Mouse (Mus musculus) embryonic fibroblast, embryonic 13.5 days (primary cell): ENCODE measurements at regions not wholly inside any gene's neighbourhood (a gene's known extent, or its start where the extent isn't known, plus 50 kb on each side); places are given as distances from the start of the nearest gene placed in this dataset.

ENCODE experiments used
- H3K27ac ChIP-seq: 2 replicates; pipeline ENCODE4 v1.5.1; 2012; ENCODE audit warnings: low read length, control low read depth, inconsistent platforms; ENCODE audit not compliant: insufficient read depth
- H3K4me1 ChIP-seq: 2 replicates; pipeline ENCODE4 v1.6.1; 2011; ENCODE audit warnings: low read length; ENCODE audit not compliant: control insufficient read depth, insufficient read depth
- H3K4me3 ChIP-seq: 2 replicates; pipeline ENCODE4 v1.5.1; 2011; ENCODE audit warnings: mild to moderate bottlenecking, control low read depth, low read length; ENCODE audit not compliant: insufficient read depth
- CTCF ChIP-seq: IDR thresholded peaks from 2 replicates; pipeline ENCODE4 v1.5.1; 2011; ENCODE audit warnings: mild to moderate bottlenecking, control low read depth, low read length, moderate library complexity, borderline replicate concordance; ENCODE audit not compliant: insufficient read depth
- POLR2A ChIP-seq: IDR thresholded peaks from 2 replicates; pipeline ENCODE4 v1.6.1; 2011; ENCODE audit warnings: low read depth, mild to moderate bottlenecking, control low read depth, low read length, moderate library complexity

GRCm38 (mm10) chr11:84676377-84677078, 142.8 kb downstream of the Mrm1 start:
- Histone ChIP-seq H3K4me1 (no peaks in the 10 kb centered on the region), H3K4me3 (no peak overlapping the region), H3K27ac (no peak overlapping the region)
- TF ChIP-seq POLR2A (no peak), CTCF (no peak)

- H3K4me3 ChIP-seq = no peak overlapping the region
- no peak overlapping the region for H3K27ac ChIP-seq
- no peaks in the 10 kb centered on the region for H3K4me1 ChIP-seq
- TF ChIP-seq POLR2A = no peak
Observed at GRCm38 (mm10) chr11:84672841-84673473, 146.4 kb downstream of the Mrm1 start.

DNA sequence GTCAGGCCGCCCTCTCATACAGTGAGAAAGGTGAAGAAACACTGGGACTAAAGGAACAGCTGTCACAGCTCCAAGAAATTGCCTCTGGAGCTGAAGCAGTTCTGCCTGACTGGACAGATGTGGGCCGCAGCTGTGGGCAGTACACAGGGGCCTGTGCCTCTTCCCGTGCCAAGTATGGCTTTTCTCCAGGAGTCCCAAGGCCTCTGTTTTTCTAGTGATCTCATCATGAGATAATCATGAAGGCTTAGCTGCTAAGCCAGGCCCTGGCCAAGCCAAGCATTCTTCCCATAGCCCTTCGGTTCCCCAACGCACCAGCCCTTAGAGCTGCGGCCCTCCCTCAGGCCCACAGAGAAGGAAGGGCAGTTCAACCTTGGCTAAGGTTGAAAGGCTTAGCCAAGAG, 146.2 kb upstream of the Lhx1 start:
- H3K4me1 ChIP-seq = no peaks in the 10 kb centered on the region
- TF ChIP-seq CTCF = no peak
- no peak for TF ChIP-seq POLR2A
- no peak overlapping the region for H3K27ac ChIP-seq
- no peak overlapping the region for H3K4me3 ChIP-seq

DNA sequence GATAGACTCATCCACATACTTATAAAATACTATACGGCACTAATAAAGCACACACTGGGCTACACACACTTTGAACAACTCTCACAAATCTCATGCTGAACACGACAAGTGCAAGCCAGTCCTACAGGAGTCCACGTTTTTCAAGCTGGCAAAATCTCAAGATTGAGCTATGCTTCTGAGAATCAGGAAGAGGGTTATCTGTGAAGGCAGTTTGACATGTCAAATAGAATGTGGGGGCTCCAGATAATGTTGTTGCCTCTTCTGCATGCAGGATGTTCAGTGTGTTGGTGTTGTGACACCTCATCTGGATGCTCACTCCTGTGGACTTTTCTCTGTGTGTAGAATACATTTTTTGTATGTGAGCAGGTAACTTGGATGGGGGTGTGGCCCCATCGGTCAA, 142.4 kb upstream of the Lhx1 start:
- Histone ChIP-seq H3K4me3 (no peak overlapping the region), H3K4me1 (no peaks in the 10 kb centered on the region), H3K27ac (no peak overlapping the region)
- TF ChIP-seq CTCF (no peak), POLR2A (no peak)

GRCm38 (mm10) chr11:84664258-84664657, 138.9 kb upstream of the Lhx1 start:
- no peak overlapping the region for H3K27ac ChIP-seq
- no peaks in the 10 kb centered on the region for H3K4me1 ChIP-seq
- TF ChIP-seq POLR2A (no peak), CTCF (no peak)
- H3K4me3 ChIP-seq = no peak overlapping the region

GRCm38 (mm10) chr11:84661981-84662380, 136.6 kb upstream of the Lhx1 start:
- H3K27ac ChIP-seq = no peak overlapping the region
- H3K4me3 ChIP-seq = no peak overlapping the region
- no peaks in the 10 kb centered on the region for H3K4me1 ChIP-seq
- TF ChIP-seq CTCF (no peak), POLR2A (no peak)

- H3K4me3 ChIP-seq = no peak overlapping the region
- no peaks in the 10 kb centered on the region for H3K4me1 ChIP-seq
- no peak for TF ChIP-seq POLR2A
- TF ChIP-seq CTCF = no peak
- no peak overlapping the region for H3K27ac ChIP-seq
Observed at GRCm38 (mm10) chr11:84660877-84661276, 135.5 kb upstream of the Lhx1 start.

- no peak overlapping the region for H3K27ac ChIP-seq
- TF ChIP-seq CTCF = no peak
- no peak for TF ChIP-seq POLR2A
- no peaks in the 10 kb centered on the region for H3K4me1 ChIP-seq
- no peak overlapping the region for H3K4me3 ChIP-seq
Observed at GRCm38 (mm10) chr11:84659370-84659937, 134.1 kb upstream of the Lhx1 start.

DNA sequence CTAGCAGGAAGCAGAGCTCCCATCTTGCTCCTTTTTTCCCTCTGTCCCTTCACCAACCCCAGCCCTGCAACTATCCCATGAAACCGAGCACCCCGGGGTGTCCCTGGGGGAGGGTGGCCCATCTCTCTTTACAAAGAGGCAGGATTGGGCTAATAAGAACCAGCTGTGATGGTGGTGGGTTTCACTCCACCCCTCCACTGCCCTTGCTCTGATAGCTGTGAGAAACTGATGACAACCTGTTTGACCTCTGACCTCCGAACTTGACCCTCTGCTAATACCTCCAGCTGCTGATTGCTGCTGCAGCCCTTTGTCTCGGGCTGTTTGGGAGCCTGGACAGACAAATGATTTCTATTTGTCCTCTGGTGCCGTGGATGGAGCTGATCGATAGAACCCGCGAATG, 128.1 kb upstream of the Lhx1 start:
- no peak overlapping the region for H3K27ac ChIP-seq
- H3K4me3 ChIP-seq = no peak overlapping the region
- no peaks in the 10 kb centered on the region for H3K4me1 ChIP-seq
- no peak for TF ChIP-seq CTCF
- no peak for TF ChIP-seq POLR2A

GRCm38 (mm10) chr11:84648899-84649298, 123.6 kb upstream of the Lhx1 start:
- Histone ChIP-seq H3K4me3 (no peak overlapping the region), H3K27ac (no peak overlapping the region), H3K4me1 (no peaks in the 10 kb centered on the region)
- TF ChIP-seq CTCF = no peak
- TF ChIP-seq POLR2A = no peak

DNA sequence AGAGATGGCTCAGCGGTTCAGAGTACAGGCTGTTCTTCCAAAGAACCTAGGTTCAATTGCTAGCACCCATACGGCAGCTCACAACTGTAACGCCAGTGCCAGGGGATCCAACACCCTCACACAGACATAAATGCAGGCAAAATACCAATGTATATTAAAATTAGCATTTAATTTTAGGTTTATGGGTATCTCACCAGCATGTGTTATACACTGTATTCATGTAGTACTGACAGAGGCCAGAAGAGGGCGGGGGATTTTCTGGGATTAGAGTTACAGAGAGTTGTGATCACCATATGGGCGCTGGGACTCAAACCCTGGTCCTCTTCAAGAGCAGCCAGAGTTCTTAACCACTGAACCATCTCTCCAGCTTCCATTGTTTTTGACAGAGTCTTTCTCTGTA, 121.8 kb upstream of the Lhx1 start:
- no peaks in the 10 kb centered on the region for H3K4me1 ChIP-seq
- TF ChIP-seq CTCF (no peak), POLR2A (no peak)
- no peak overlapping the region for H3K27ac ChIP-seq
- no peak overlapping the region for H3K4me3 ChIP-seq
